Mouse (Mus musculus) liver, adult (tissue): ENCODE measurements around the gene Olfr480.

Experiments
- GATA4 ChIP-seq: IDR thresholded peaks from 2 replicates; pipeline ENCODE4 v1.6.1; 2014; ENCODE audit warnings: mild to moderate bottlenecking, low read length; ENCODE audit not compliant: insufficient replicate concordance

The Olfr480 gene

DNA sequence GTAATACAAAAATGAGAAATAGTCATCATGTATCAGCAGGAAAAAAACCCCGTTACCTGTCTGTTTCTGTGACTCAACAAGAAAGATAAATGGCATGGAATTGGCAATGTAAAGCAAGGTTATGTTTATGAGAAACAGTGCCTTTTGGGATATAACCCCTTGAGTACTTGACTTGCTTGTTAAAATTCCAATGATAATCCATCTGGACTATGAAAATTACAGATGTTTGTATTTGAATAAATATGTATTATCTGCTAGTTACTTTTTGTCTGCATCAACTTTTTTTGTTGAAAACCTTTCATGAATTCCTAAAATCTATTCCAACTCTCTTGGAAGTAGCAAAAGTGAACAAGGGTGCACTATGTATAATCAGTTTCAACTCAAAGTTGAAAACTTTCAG lies at the start of gene Olfr480:
Olfr480 (minus strand) TSS at position 101 of the 400 bp plus-strand sequence.
- no peak for TF ChIP-seq GATA4

- no peak for TF ChIP-seq GATA4
Observed at GRCm38 (mm10) chr7:108100549-108100948, 33.4 kb upstream of the Olfr480 start, which contains the start of gene Olfr483. Gene Olfr483, plus strand, starts transcription at chr7:108100849.

GRCm38 (mm10) chr7:108097486-108097885 lies 30.3 kb upstream of the Olfr480 start, which contains the start of gene Olfr482:
Gene Olfr482, minus strand, starts transcription at chr7:108097586.
- TF ChIP-seq GATA4, result no peak

- TF ChIP-seq GATA4, result no peak
Observed at GRCm38 (mm10) chr7:108079555-108079954, 12.4 kb upstream of the Olfr480 start, which contains the start of gene Olfr481. Gene Olfr481, plus strand, starts transcription at chr7:108079855.

- TF ChIP-seq GATA4, result no peak
Observed at GRCm38 (mm10) chr7:108050393-108050792, 16.8 kb downstream of the Olfr480 start, which contains the start of gene Olfr479. Gene Olfr479, plus strand, starts transcription at chr7:108050693.

DNA sequence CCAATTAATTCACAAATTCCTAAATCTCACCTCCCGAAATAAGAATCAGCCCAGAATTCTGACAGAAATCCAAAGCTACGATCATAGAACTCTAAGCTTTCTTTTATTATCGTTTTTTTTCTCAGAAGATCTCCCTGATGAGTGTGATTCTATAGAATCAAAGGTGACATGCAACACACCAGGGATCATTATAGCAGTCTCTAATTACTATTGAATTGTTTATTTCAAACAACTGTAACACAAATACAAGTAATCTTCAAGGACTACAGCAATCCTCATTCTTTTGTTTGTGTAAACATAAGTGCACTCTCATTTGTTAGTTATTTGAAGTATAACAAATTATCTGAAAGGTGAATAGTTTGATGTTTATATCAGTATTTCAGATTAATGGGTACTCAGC lies 33.3 kb downstream of the Olfr480 start, which contains the start of gene Olfr478:
Olfr478 (minus strand) TSS at position 101 of the 400 bp plus-strand sequence.
- no peak for TF ChIP-seq GATA4
